Mouse (Mus musculus): ENCODE data around the gene 6030408B16Rik. TPM values are rescaled to one million over a fixed set of nuclear protein-coding genes. Genes with fewer than 3 reads are reported as not detected.
"Not testable (repeated sequence)": the region's sequence is repeated elsewhere in the genome, so short reads cannot be mapped to it uniquely, and the experiment has no call there.

6030408B16Rik gene
- total RNA-seq, 2 experiments from 2014 or later: not detected

DNA sequence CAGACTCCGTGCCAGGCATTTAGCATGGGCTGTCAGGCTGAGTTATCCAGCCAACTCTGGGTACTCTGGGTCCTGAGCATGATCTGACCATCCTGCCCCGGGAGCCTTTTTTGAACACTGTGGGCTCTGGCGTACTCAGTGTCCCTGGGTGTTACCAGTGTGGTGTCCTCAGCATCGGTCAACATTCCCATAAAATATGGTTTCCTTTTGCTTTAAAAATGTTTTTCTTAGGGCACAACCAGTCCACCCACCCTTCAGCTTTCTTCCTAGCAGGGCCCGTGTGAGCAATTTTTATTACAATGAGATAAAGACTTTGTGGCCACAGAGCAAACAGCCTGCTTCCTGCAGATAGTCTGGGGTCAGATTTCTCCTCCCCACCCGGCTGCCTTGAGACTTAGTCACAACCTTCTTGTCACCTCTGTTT, 27.6 kb downstream of the 6030408B16Rik start:
- DNase-seq (ENCODE audit: low spot score in 2 of 2): no peak

DNA sequence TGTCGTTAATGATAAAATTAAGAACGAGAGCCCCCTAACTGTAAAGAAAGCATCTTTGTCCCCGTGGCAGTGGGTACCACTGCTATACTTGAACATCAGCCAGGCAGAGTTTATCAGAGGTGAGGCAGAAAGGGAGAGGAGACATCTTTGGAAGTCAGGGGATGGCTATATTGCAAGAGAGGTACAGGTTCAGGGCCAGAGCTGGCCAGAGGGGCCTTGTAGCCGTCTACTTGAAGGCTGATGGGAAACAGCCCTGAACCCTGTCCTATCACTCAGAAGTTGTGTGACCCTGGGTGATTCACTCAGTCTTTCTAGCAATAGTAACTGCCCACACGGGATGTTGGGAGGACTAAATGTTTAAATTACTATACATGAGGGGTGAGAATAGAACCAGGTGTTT, 28.1 kb downstream of the 6030408B16Rik start:
- DNase-seq (ENCODE audit: low spot score in 2 of 2): no peak

DNA sequence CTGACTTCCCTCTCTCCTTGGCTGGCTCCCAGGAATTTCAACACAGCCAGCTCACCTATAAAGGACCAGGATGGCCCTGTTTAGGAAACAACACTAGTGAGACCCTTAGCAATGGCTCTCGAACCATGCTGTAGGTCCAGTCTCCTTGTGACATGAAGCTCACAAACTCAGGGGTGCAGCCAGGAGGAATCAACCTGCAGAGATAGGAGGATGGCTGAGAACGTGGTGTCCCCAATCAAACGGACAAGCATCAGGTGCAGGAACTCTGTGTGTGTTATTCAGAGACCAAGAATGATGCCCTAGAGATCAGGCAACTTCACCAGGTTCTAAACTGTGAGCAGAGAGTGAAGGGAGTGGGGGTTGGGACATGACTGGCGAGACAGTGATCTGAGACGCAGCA, 29.1 kb downstream of the 6030408B16Rik start:
- no peak for DNase-seq (ENCODE audit: low spot score in 2 of 2)

DNA sequence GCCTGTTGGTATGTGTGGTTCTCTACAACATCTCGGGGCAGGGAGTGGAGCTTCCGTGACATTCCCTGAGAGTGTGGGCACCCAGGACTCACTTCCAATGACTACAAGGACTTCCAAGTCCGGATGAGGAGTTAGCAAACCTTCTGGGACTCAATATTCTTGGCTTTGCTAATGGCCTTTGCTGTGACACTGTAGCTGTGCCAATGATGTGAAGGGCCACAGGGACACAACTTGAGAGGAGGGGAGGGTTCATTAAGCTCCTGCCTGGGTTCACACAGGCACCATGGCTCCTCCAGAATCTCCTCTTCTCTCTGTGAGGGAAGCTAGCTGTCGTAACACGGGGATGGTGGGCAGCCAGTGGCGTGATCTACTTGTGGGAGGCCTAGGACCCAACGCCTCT, 29.6 kb downstream of the 6030408B16Rik start:
- DNase-seq (ENCODE audit: low spot score in 2 of 2): no peak

DNA sequence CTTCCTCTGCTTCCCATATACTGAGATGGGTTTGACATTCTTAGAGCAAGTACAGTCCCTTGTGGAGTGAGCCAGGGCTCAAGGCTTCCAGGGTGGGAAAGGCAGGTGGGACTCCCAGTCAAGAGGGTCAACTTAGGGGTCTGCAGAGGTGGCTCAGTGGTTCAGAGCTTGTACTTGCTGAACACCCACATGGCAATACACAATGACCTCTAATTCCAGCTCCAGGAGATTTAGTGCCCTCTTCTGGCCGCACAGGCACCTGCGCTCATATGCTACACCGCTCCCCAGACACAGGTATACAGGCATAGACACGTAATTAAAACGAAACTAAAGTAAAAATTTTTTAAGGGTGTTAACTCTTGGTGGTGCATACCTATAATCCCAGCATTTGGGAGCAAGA, 30.5 kb downstream of the 6030408B16Rik start:
- no peak for DNase-seq (ENCODE audit: low spot score in 2 of 2)

DNA sequence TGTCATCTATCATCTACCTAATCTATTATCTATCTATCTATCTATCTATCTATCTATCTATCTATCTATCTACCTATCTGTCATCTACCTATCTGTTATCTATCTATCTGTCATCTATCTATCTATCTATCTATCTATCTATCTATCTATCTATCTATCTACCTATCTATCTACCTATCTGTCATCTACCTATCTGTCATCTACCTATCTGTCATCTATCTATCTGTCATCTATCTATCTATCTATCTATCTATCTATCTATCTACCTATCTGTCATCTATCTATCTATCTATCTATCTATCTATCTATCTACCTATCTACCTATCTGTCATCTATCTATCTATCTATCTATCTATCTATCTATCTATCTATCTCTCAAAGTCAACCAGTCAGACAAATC, 31.4 kb downstream of the 6030408B16Rik start:
- not testable (repeated sequence) for DNase-seq (ENCODE audit: low spot score in 2 of 2)

DNA sequence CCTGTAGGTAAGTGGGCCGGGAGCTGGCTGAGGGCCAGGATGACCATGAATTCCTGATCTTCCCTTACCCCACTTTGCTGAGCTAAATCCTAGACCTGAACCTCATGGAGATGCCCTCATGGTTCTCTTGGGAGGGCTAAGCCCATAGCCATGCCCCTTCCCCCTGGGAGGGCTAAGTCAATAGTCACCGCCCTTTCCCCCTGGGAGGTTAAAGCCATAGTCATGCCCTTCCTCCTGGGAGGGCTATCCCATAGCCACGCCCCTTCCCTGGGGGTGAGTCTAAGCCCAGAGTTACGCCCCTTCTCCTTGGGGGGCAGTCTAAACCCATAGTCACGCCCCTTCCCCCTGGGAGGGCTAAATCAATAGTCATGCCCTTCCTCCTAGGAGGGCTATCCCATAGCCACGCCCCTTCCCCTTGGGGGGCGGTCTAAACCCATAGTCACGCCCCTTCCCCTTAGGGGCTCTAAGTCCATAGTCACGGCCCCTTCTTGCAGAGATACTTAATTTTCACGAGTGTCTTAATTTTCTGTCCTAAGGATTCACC, 33.1 kb downstream of the 6030408B16Rik start:
- no peak for DNase-seq (ENCODE audit: low spot score in 2 of 2)

DNA sequence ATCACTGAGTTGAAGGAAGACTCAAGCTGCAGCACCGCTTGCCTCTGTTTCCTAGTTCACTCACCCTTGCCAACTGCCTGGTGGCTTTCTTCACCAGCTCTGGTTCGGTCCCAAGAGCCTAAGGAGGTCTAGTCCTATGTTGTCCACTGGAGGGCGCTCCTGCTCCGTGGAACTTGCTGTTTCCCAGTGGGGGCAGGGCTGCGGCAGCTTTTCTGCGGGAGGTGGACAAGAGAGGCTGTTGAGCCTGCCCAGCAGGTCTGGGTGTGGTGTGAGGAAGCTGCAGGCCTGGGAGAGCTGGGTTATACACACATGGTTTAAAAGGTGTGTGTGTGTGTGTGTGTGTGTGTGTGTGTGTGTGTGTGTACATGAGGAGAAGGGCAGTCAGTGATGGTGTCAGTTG, 34.3 kb downstream of the 6030408B16Rik start:
- peak; percentile 93 to 94 for DNase-seq (ENCODE audit: low spot score in 2 of 2)

DNA sequence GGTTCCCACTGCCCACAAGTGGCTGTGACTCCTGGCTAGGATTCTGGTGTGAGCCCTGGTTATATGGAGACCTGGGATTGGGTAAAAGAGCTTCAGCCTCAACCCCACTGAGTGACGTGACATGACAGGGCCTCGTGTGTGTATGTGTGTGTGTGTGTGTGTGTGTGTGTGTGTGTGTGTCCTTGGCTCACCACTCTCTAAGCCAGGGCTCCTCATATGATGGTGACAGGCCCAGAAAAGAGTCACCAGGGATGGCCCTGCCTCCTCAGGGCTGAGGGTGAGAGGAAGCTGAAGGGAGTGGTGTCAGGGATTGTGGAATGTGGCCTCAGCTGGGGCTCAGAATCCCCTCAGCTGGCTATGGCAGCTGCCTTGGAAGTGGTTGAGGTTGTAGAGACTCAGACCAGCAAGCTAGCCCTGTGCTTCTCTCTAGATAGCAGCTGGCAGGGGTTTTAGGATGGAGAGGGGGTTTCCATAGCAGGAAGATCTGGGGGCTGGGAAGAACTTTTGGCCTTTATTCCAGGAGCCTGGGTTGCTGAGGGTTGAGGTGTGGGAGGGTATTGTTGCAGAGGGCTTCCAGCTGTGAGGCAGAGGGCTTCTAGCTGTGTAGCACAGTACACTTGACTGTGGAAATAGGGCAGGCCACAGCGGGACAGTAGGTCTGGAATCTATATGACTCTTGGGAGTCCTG, 36.0 kb downstream of the 6030408B16Rik start:
- DNase-seq (ENCODE audit: low spot score in 2 of 2): no peak

DNA sequence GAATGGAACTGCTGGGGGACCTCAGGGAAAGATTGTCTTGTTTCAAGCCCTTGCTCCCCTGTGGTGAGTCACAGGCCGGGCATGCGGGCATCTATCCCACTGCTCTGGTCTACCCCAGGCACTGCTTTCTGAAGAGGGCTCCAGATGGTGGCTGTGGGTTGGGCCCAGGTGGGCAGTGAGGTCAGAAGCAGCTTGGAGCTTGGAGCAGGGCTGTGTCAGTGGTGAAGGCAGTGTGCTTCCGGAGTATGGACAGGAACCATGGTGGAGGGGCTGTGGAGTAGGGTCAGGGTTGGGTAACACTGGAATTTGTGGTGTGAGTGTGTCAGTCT, 36.5 kb downstream of the 6030408B16Rik start:
- DNase-seq (ENCODE audit: low spot score in 2 of 2): no peak

DNA sequence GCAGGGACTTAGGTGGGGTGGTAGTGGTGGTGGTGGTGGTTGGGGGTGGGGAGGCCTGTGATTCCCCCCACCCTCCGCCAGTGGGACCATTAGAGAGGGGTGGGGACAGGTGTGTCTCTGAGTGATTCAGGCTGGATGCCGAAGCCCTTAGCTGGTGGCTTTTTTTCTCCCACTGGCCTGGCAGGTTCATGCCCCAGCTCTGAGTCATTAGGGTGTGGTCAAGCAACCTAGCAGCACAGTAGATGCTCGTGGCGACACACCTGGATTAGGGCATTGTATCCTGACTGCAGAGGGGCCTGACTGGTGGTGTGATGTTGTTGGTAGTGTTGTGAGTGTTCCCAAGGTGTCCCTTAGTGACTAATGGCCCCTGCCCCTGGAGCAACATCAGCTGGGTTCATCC, 38.1 kb downstream of the 6030408B16Rik start:
- no peak for DNase-seq (ENCODE audit: low spot score in 2 of 2)

DNA sequence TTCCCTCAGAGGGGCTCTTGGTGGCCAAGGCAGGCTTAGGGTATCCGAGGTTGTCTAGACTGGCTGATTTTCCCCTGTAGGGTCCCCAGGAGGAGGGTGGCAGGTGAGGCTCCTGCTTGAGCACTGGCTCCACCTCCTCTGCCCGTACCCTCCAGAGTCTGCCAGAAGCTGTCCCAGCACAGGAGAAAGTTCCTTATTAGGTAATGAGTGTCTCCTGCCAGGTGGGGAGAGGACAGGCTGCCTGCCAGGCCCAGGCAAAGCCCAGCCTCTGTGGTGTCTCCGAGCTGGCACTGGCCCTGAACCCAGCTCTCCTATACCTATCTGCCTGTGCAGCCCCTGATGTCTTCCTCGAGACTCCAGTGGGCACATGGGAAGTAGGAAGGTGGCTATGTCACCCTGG, 39.4 kb downstream of the 6030408B16Rik start:
- DNase-seq (ENCODE audit: low spot score in 2 of 2): no peak

DNA sequence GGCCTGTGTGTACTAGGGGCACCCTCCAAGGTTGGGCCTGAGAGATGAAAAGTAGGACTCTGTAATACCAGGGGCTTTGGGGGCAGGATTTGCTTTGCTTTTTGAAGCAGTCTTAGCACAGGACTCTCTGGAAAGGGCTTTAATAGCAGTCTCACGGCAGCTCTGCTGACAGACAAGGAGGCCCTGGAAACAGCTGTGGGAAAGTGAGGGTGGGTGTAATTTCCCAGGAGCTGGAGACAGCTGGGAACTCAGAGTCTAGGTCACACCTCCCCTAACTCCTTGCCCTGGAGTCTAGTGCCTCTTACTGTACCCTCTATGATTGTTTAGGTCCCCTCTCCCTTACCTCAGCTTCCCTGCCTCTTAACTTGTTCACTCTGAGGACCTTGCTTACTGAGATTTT, 40.2 kb downstream of the 6030408B16Rik start:
- DNase-seq (ENCODE audit: low spot score in 2 of 2): no peak

DNA sequence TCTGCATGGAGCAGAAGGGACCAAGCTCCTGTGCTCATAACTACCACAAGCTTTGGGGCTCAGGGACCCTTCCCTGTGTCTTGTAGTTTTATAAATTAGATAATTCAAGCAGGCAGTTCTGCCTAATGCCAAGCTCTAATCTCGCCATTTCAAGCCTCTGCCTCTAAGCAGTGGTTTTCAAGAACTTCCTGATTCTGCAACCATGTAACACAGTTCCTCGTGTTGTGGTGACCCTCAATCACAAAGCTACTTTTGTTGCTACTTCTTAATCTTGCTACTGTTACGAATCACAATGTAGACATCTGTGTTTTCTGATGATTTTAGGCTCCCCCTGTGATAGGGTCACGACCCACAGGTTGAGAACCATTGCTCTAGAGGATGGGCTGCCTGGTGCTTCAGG, 40.6 kb downstream of the 6030408B16Rik start:
- no peak for DNase-seq (ENCODE audit: low spot score in 2 of 2)

DNA sequence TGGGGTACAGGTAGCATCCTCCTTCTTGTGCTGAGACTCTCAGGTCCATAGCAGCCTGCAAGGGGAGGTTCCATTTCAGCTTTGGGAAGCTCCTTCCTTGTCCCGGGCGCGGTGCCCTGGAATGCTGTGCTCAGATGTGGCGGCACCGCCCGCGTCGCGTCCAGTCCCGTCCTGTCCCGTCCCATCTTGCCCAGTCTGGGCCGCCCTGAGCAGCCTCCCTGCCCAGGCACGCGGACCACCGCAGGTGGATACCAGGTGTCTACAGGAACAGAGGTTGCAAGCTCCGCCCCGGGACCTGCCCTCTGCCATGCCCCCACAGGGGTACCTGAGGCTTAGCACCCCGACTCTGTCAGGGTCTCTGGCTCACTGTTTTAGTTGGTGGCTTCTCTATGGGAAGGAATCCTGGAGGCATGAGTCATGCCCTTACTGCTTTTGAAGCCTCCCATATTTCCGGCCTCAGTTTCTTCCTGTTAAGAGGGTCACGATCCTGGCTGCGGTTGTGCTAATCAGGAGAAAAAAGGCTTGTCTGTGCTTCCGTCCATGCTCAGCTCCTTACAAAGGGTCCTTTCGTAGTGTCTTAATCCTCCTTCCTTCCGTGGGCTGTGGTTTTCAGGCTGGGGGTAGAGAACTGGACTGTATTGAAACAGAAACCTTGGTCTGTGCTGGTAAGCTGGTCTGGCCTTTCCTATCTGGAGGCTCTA, 43.6 kb downstream of the 6030408B16Rik start:
- no peak for DNase-seq (ENCODE audit: low spot score in 2 of 2)

DNA sequence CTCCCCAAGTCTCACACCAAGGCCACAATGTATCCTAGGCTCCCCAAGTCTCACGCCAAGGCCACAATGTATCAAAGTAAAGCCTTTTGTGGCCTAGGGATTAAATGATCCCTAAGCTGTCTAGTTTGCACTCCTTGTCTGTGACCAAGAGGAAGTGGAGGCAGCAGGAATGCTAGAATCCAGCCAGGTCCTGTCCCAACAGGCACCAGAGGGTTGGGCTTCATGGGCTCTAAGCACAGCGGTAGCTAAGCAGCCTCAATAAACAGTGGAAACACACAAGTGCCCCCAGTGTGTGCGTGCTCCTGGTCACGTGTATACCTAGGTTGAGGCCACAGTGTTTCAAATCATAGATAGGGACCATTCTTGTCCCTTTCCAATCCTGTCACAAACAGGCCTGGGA, 45.3 kb downstream of the 6030408B16Rik start:
- no peak for DNase-seq (ENCODE audit: low spot score in 2 of 2)

DNA sequence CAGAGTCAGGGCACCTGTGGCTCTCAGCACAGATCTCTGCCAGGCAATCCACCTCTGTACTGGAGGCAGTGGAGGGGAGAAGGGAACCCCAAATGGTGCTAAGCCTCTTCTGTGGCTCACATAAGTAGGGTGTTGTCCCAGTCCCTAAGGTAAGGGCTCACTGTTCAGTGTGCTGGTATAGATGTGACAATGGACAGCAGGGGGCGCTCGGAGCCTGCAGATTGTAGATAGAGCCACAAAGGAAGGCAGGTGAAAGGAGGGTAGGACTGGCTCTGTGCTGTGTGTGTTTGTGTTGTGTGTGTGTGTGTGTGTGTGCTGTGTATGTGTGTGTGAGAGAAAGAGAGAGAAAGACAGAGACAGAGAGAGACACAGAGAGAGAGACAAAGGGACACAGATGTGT, 46.5 kb downstream of the 6030408B16Rik start:
- peak; percentile 93 to 94 for DNase-seq (ENCODE audit: low spot score in 2 of 2)

DNA sequence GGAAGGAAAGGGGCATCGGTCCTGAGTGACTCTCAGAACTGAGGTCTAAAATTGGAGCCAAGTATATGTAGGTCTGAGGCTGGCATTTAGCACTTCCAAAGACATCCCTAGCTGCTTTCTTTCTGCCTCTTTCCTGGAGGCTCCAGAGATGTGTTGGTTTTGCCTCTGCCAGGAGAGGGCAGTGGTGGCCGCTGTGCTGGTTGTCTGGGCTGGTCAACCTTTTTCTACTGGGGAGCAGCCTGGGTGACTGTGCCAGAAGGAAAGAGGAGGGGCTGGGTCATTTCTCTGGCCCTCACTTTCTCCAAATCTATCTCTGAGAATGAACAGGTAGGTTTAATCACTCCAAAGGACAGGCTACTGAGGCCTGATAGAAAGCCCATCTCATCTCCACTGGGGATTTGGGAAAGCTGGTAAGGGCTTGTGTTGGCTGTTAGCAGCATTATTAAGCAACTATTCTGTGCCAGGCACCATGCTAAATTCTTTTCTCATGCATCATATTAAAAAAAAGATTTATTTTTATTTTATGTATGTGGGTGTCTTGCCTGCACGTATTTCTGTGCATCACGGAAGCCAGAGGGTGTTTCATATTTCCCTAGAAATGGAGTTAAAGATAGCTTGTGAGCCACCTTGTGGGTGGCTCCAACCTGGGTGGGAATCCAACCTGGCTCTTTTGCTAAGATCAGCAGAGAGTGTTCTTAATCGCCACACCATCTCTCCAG, 48.9 kb downstream of the 6030408B16Rik start:
- peak; percentile 58 to 64 for DNase-seq (ENCODE audit: low spot score in 2 of 2)
